Mouse (Mus musculus) heart, embryonic 13.5 days (tissue): Measurements from ENCODE around the gene Plekha7. TPM values are rescaled to one million over a fixed set of nuclear protein-coding genes. Genes with fewer than 3 reads are reported as not detected.
A peak's percentile ranks its signal among the peaks of the same experiment; 100 is the strongest.

ENCODE experiments used
- ATAC-seq: fragments of 200-750 bp; cut with Nextera tagmentation; 2 replicates; pipeline ENCODE4 v1.8.0; 2017; ENCODE audit warnings: moderate TSS enrichment; ENCODE audit not compliant: insufficient number of reproducible peaks, low FRiP score, low TSS enrichment; ENCODE audit errors: extremely low read depth
- H3K27ac ChIP-seq: fragments of 300-500 bp; sonication (generic); replicated peaks from 2 replicates; pipeline ENCODE4 v1.5.1; 2015; ENCODE audit warnings: moderate library complexity, mild to moderate bottlenecking, inconsistent platforms
- H3K27me3 ChIP-seq: fragments of 300-500 bp; sonication (generic); replicated peaks from 2 replicates; pipeline ENCODE4 v1.6.1; 2015; ENCODE audit warnings: mild to moderate bottlenecking, inconsistent platforms
- H3K36me3 ChIP-seq: fragments of 300-500 bp; sonication (generic); 2 replicates; pipeline ENCODE4 v1.6.1; 2015; ENCODE audit warnings: mild to moderate bottlenecking, inconsistent platforms
- H3K4me1 ChIP-seq: fragments of 300-500 bp; sonication (generic); 2 replicates; pipeline ENCODE4 v1.6.1; 2015; ENCODE audit warnings: inconsistent platforms
- H3K4me2 ChIP-seq: fragments of 300-500 bp; sonication (generic); 2 replicates; pipeline ENCODE4 v1.6.1; 2015; ENCODE audit warnings: inconsistent platforms, mild to moderate bottlenecking, moderate library complexity
- H3K4me3 ChIP-seq: fragments of 300-500 bp; sonication (generic); 2 replicates; pipeline ENCODE4 v1.5.1; 2015; ENCODE audit warnings: moderate library complexity, mild to moderate bottlenecking, inconsistent platforms
- H3K9ac ChIP-seq: fragments of 300-500 bp; sonication (generic); 2 replicates; pipeline ENCODE4 v1.6.1; 2015; ENCODE audit warnings: inconsistent platforms, mild to moderate bottlenecking, moderate library complexity
- H3K9me3 ChIP-seq: fragments of 300-500 bp; sonication (generic); 2 replicates; pipeline ENCODE4 v1.6.1; 2016; ENCODE audit warnings: inconsistent platforms
- WGBS: fragments of 180-500 bp; shearing (Covaris S2); methylation state at CpG from one replicate; pipeline ENCODE4 v1.1.7; 2015; ENCODE audit warnings: mixed read lengths; 5-methylcytosine and 5-hydroxymethylcytosine counted together
- polyA plus RNA-seq: library from polyadenylated mRNA; unstranded; fragments of >200 nt; fragmentation: Nextera tagmentation; extraction: Ambion mirVana; gene quantifications from 2 replicates; pipeline ENCODE4 v1.2.1, GENCODE M21; 2015

Gene Plekha7
- polyA plus RNA-seq, 1 experiment from 2014 or later, result 38.4 TPM

DNA sequence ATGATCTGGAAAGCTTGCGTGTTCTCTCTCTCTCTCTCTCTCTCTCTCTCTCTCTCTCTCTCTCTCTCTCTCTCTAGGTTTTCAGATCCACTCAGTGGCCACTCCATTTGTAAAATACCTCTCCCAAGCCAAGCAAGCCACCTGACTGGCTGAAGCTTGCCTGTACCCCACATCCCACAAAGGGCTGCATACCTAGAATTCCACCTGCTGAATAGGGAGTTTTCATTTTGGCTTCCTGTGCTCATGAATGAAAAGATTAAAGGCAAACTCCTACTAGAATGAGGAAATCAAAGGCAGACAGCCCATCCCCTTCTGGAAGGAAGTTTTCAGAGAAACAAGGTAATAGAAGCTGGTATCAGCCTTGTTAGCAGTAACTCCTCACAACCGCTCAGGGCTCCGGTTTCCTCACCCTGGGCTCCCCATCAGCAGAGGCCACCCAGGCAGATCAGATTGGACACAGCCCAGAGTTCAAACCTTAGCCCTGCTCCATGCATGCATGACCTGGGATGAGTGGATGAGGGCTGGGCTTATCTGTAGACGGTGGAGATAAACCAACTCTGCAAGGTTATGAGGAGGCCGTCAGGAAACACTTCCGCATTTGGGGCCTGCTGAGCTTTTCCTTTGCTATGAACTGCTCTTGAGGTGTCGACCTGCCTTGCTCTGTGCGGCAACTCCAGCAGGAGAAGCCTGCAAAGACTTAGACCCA is 111.0 kb downstream of the Plekha7 start:
- no peaks in the 10 kb centered on the region for H3K36me3 ChIP-seq
- no peaks in the 10 kb centered on the region for H3K9me3 ChIP-seq
- H3K9ac ChIP-seq, result peak overlapping the region; percentile 77
- WGBS, result 24% methylated on average over 8 of the region's 8 CpGs
- peak overlapping the region; percentile 67 for H3K4me2 ChIP-seq
- H3K27me3 ChIP-seq, result no peaks in the 10 kb centered on the region
- H3K4me1 ChIP-seq, result peaks cover 97% of the 10 kb centered on the region
- peak overlapping the region; percentile 91 for H3K27ac ChIP-seq
- ATAC-seq, result no peak
- H3K4me3 ChIP-seq, result peak overlapping the region; percentile 42

DNA sequence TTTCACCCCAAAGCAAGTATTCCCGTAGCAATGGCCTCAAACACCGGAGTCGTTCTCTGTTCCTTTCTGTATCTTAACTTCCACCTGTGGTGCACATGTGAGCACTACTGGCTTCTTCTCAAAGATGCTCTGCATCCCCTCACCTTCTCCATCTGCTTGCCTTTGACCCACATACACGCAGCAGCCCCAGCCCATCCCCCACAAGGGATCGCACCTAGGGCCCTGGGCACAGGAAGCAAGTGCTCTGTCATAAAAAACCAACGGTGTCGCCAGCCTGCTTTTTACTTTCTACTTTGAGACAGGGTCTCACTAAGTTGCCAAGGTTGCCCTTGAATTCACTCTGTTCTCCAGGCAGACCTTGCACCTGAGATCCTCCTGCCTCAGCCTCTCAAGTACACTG is 113.2 kb downstream of the Plekha7 start:
- Histone ChIP-seq H3K9me3 (no peaks in the 10 kb centered on the region), H3K4me3 (no peak overlapping the region), H3K9ac (no peak overlapping the region), H3K27me3 (no peaks in the 10 kb centered on the region), H3K4me2 (no peak overlapping the region), H3K36me3 (no peaks in the 10 kb centered on the region), H3K4me1 (peaks cover 98% of the 10 kb centered on the region), H3K27ac (peak overlapping the region; percentile 91)
- 82% methylated on average over 7 of the region's 7 CpGs for WGBS
- no peak for ATAC-seq

DNA sequence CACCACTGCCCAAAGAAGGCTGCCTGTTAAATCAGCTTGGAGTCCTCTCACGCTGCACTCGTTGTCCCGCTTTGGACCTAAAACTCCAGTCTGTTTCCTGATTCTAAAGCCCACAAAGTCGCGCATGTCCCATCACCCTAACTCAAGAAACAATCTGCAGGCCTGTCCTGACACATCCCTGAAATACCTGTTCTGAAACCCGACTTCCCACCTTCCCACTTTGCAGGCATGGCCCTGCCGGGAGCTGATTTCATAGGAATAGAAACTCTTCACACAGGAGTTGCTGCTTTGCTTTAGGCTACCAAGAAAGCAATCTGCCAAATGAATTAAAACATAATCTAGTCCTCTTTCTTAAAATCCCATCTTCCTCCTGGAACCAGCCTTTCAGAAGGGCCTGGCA is 115.2 kb downstream of the Plekha7 start:
- Histone ChIP-seq H3K27ac (peak overlapping the region; percentile 91), H3K4me2 (no peak overlapping the region; the same call in 1 of the 2 replicates), H3K4me1 (peaks cover 100% of the 10 kb centered on the region), H3K36me3 (peaks cover 6% of the 10 kb centered on the region), H3K9ac (peak overlapping the region; percentile 61; the same call in 1 of the 2 replicates), H3K27me3 (no peaks in the 10 kb centered on the region), H3K9me3 (peaks cover 2% of the 10 kb centered on the region; the same call in 1 of the 2 replicates), H3K4me3 (no peak overlapping the region)
- no peak for ATAC-seq
- WGBS, result 60% methylated on average over 7 of the region's 7 CpGs

DNA sequence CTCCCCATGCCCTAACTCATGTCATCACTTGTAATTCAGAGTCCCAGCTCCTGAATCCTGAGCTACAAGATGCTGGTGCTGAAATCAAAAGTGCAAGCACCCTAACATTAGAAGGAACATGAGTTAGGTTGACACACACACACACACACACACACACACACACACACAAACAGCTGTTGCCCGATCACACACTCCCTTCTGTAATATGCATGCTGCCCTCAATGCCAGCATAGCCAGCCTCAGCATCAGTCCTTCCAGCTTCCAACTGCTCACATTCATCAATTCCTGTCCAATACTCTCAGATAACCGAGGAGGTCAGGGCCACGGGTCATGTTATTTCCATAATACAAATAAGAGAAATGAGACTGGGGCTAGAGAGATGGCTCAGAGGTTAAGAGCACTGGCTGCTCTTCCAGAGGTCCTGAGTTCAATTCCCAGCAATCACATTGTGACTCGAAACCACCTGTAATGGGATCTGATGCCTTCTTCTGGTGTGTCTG is 116.0 kb downstream of the Plekha7 start:
- H3K36me3 ChIP-seq, result peaks cover 12% of the 10 kb centered on the region
- peaks cover 100% of the 10 kb centered on the region for H3K4me1 ChIP-seq
- no peak overlapping the region for H3K4me3 ChIP-seq
- ATAC-seq, result no peak
- peaks cover 5% of the 10 kb centered on the region; the same call in 1 of the 2 replicates for H3K9me3 ChIP-seq
- peak overlapping the region; percentile 91 for H3K27ac ChIP-seq
- H3K9ac ChIP-seq, result peak overlapping the region; percentile 61
- H3K27me3 ChIP-seq, result no peaks in the 10 kb centered on the region
- 62% methylated on average over 4 of the region's 4 CpGs for WGBS
- no peak overlapping the region for H3K4me2 ChIP-seq

DNA sequence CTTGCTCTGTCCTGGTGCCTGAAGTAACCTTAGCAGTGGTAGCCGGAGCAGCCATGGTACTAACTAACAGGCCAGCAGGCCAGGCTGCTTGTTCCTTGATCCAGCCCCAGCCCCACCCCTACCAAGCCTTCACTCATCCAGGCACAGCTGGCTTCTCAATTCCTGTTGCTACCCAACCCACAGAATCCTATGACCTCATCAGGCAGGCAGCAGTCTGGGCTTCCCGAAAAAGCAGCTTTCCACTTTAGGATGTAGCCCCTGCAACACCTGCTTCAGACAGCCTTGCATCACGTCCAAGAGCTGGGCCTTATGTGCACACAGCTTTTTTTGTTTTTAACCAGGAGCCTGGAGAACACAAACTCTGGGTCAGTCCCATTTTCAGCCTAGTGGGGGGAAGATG is 117.0 kb downstream of the Plekha7 start:
- Histone ChIP-seq H3K9ac (peak overlapping the region; percentile 61), H3K36me3 (peaks cover 14% of the 10 kb centered on the region), H3K27ac (peak overlapping the region; percentile 91), H3K4me1 (peaks cover 100% of the 10 kb centered on the region), H3K9me3 (peaks cover 5% of the 10 kb centered on the region; the same call in 1 of the 2 replicates), H3K4me2 (peak overlapping the region; percentile 46), H3K4me3 (no peak overlapping the region), H3K27me3 (no peaks in the 10 kb centered on the region)
- ATAC-seq, result peak; percentile 49; the same call in 1 of the 2 replicates
- 13% methylated on average over 3 of the region's 3 CpGs for WGBS

DNA sequence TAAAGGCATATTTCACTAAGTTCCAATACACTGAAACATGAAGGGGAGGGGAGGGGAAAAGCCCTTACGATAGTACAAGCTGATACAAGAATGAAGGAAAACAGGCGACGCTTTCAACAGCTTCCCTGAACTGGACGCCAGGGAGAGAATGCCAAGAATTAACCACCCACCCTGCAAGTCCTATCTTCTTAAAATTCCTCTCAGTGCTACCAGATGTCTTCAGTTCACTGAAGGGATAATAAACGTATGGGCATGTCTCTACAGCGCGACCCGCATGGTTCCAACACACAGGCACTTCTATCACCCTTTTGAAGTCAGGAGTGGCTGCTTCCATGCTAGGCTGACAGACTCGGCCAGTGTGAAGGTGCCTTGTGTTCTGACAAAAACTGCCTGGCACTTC is 118.5 kb downstream of the Plekha7 start:
- Histone ChIP-seq H3K9me3 (peaks cover 5% of the 10 kb centered on the region; the same call in 1 of the 2 replicates), H3K4me1 (peaks cover 100% of the 10 kb centered on the region), H3K4me3 (no peak overlapping the region), H3K27me3 (no peaks in the 10 kb centered on the region), H3K36me3 (peaks cover 14% of the 10 kb centered on the region), H3K4me2 (peak overlapping the region; percentile 23), H3K27ac (peak overlapping the region; percentile 91), H3K9ac (peak overlapping the region; percentile 50; the same call in 1 of the 2 replicates)
- no peak for ATAC-seq
- WGBS, result 11% methylated on average over 9 of the region's 9 CpGs

DNA sequence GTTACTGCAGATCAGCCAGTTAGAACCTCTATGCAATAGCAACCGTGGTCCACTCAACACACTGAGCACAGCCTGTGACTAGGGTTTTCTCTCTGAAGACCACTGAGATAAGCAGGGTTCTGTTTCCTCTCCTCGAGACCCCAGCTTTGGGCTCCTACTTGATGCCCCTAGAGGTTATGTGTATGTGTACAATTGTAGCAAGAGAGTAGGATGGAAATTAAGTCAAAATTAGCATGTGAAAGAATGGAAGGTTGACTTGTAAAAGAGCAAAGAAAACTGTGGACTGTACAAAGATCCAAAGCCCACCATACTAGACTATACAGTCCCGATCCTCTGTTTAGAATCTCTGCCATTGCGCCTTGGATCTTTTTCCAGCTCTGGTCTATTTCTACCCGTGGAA is 119.8 kb downstream of the Plekha7 start:
- ATAC-seq, result no peak
- H3K27ac ChIP-seq, result peak overlapping the region; percentile 91
- H3K36me3 ChIP-seq, result peaks cover 14% of the 10 kb centered on the region
- no peak overlapping the region for H3K9ac ChIP-seq
- no peaks in the 10 kb centered on the region for H3K27me3 ChIP-seq
- WGBS, result 69% methylated on average over 5 of the region's 5 CpGs
- H3K4me1 ChIP-seq, result peaks cover 100% of the 10 kb centered on the region
- H3K9me3 ChIP-seq, result peaks cover 5% of the 10 kb centered on the region; the same call in 1 of the 2 replicates
- no peak overlapping the region for H3K4me3 ChIP-seq
- H3K4me2 ChIP-seq, result no peak overlapping the region

DNA sequence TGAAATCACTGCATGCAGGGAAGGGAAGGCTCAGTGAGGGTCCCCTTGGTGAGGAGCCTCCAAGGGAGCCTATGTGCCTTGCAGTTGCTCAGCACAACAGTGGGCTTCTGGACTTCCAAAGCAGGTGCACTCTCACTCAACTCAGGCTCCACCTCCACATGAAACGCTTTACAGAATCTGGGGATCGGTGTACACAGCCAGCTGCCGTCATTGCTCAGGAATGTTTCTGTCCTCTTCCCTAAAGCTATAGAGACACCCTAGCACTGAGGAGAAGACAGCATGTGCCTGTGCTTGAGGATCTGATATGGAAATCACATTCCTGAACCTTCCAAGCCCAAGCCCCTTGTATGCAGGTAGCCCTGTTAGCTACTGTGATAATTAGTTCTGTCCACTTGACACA is 120.7 kb downstream of the Plekha7 start:
- peaks cover 100% of the 10 kb centered on the region for H3K4me1 ChIP-seq

DNA sequence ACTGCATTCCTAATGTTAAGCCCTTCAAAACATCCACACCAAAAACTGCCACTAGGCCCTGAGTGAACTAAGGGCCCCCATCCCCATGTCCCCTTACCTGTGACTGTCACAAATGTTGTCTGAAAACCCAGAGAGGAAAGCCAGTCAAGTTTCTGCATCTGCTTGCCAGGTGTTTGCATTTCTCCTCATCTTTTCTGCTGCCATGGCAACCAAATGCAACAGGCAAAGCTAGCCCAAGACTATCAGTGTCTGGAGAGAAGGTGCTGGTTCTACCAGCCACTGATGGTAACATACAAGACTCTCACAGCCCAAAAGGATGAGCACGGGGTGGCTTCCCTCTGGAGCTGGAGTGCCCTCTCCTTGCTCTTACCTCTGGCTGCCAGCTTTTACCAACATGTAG is 121.3 kb downstream of the Plekha7 start:
- H3K9ac ChIP-seq, result no peak overlapping the region
- H3K27me3 ChIP-seq, result no peaks in the 10 kb centered on the region
- H3K9me3 ChIP-seq, result peaks cover 5% of the 10 kb centered on the region; the same call in 1 of the 2 replicates
- H3K27ac ChIP-seq, result peak overlapping the region; percentile 91
- H3K4me1 ChIP-seq, result peaks cover 100% of the 10 kb centered on the region
- H3K36me3 ChIP-seq, result peaks cover 14% of the 10 kb centered on the region
- H3K4me2 ChIP-seq, result 0 out of 2 replicates have a peak overlapping the region, but pooled peaks have one; percentile 4
- ATAC-seq, result no peak
- 80% methylated on average over 1 of the region's 1 CpGs for WGBS
- no peak overlapping the region for H3K4me3 ChIP-seq

More for the DNA sequence above, 120.7 kb downstream of the Plekha7 start:
- H3K27ac ChIP-seq, result peak overlapping the region; percentile 91
- H3K9ac ChIP-seq, result peak overlapping the region; percentile 24; the same call in 1 of the 2 replicates
- peak overlapping the region; percentile 4; the same call in 1 of the 2 replicates for H3K4me2 ChIP-seq
- 35% methylated on average over 3 of the region's 3 CpGs for WGBS
- peaks cover 5% of the 10 kb centered on the region; the same call in 1 of the 2 replicates for H3K9me3 ChIP-seq
- no peak for ATAC-seq
- H3K4me3 ChIP-seq, result no peak overlapping the region
- no peaks in the 10 kb centered on the region for H3K27me3 ChIP-seq
- H3K36me3 ChIP-seq, result peaks cover 14% of the 10 kb centered on the region

DNA sequence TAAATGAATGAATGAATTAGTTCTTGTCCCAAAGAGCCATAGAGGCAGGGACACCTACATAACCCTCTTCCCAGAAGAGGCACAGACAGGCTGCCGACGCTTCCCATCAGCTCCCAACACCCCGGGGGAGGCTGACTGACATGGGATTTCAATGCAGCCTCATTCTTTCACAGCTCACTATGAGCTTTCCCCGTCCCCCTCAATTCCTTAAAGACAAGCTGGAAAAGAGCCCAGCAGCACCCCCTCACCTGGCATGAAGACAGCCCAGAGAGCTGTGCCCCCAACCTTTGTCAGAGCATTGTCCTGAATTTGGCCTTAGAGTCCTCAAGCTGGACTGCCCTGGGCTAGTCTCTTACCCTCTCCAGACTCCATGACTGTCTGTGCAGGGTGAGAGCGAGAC is 122.0 kb downstream of the Plekha7 start:
- Histone ChIP-seq H3K4me2 (peak overlapping the region; percentile 14; the same call in 1 of the 2 replicates), H3K9ac (peak overlapping the region; percentile 58), H3K9me3 (peaks cover 5% of the 10 kb centered on the region; the same call in 1 of the 2 replicates), H3K4me1 (peaks cover 100% of the 10 kb centered on the region), H3K27me3 (no peaks in the 10 kb centered on the region), H3K36me3 (peaks cover 14% of the 10 kb centered on the region), H3K4me3 (no peak overlapping the region), H3K27ac (peak overlapping the region; percentile 91)
- ATAC-seq, result no peak
- 32% methylated on average over 5 of the region's 5 CpGs for WGBS

DNA sequence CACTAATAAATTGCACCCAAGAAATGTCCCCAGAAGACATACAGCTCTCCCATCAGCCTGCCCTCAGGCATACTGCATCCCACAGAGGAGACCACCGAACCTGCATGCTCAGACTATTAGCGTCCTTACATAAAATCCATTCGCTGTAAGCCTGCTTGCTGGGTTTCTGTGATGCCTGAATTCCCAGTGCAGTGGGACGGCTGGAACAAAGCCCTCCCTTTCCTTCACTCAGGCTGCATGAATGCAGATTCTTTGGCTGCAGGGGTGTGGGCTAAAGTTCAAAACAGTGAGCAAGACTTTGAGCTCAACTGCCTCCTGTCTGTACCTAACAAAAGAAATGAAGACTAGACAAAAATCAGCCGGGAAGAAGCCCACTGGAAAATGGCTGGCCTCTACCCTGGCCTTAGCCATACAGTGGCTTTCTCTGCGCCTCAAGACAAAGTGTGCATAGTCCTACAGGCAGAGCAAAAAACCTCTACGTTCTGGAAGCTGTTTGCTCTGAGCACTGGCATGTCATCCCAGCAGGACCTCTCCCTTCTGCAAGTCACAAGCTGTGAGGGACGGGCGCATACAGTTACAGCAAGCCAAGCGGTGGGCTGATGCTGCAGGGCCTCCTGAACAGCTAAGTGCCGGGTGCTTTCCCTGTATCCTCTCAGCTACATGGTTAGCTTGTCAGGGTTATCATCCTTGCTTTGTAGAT is 123.7 kb downstream of the Plekha7 start:
- H3K27ac ChIP-seq, result peak overlapping the region; percentile 64
- peaks cover 5% of the 10 kb centered on the region; the same call in 1 of the 2 replicates for H3K9me3 ChIP-seq
- WGBS, result 29% methylated on average over 11 of the region's 11 CpGs
- peaks cover 89% of the 10 kb centered on the region for H3K4me1 ChIP-seq
- no peak overlapping the region for H3K4me3 ChIP-seq
- H3K9ac ChIP-seq, result peak overlapping the region; percentile 51
- no peaks in the 10 kb centered on the region for H3K27me3 ChIP-seq
- H3K36me3 ChIP-seq, result peaks cover 21% of the 10 kb centered on the region
- no peak for ATAC-seq
- H3K4me2 ChIP-seq, result no peak overlapping the region
